Comparison of ENCODE assay signal across 10 mouse cellular contexts in the genomic region with DNA sequence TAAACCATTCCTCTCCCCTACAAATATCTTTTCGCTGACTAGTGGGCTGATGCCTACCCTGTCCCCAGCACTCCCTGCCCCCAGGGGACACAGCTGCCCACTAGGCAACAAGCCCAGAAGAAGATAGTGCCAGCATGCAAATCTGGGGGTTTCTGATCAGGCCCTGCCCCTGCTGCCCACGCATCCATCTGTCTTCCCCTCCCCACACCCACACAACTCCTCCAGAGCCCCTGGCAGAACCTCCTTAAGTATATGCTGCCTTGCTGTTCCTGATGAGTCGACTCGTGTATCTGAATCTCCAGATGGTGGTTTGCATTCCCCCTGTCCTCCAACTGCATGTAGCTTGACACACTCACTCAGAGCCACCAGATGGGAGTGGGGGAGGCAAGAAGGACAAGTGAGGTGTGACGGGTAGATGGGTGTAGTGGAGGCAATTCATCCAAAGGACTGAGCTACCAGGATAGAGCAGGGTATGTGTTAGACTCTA. TPM values are rescaled to one million over a fixed set of nuclear protein-coding genes. Genes with fewer than 3 reads are reported as not detected.
DNase-seq lines count a peak whose midpoint lies in the region; ATAC-seq and TF ChIP-seq lines count a peak whose summit lies in the region.
"Had no signal": no experiment of that assay in that cellular context is flagged by ENCODE, and none has a peak within 500 bp of the region (broad histone marks: within the 10 kb centered on the region; RNA-seq: fewer than 3 reads in every experiment).

No protein-coding gene starts in this region.

- H3K27me3 ChIP-seq in midbrain, embryonic 14.5 days (ENCODE audit: control insufficient read depth, insufficient read depth, low read length), result no peaks in the 10 kb centered on the region
- H3K27me3 ChIP-seq in midbrain, embryonic 11.5 days (ENCODE audit: control insufficient read depth, insufficient read depth, low read length), result no peaks in the 10 kb centered on the region
- H3K27me3 ChIP-seq: midbrain, embryonic 12.5 days had no signal

- H3K4me3 ChIP-seq in midbrain, embryonic 14.5 days (replicated peaks; ENCODE audit: low read depth, low read length), result no peak overlapping the region
- no peak overlapping the region for H3K4me3 ChIP-seq in midbrain, embryonic 11.5 days (ENCODE audit: low read depth, low read length)
- H3K4me3 ChIP-seq in left cerebral cortex, adult 2 months, result no peak overlapping the region
- H3K4me3 ChIP-seq: midbrain, embryonic 12.5 days had no signal

- H3K4me2 ChIP-seq in midbrain, embryonic 14.5 days (ENCODE audit: low read length), result no peak overlapping the region
- no peak overlapping the region for H3K4me2 ChIP-seq in midbrain, embryonic 11.5 days
- H3K4me2 ChIP-seq: midbrain, embryonic 12.5 days had no signal

- H3K4me1 ChIP-seq in midbrain, embryonic 14.5 days (ENCODE audit: control insufficient read depth, insufficient read depth, low read length), result no peaks in the 10 kb centered on the region
- H3K4me1 ChIP-seq in midbrain, embryonic 11.5 days (ENCODE audit: control insufficient read depth, insufficient read depth, low read length), result no peaks in the 10 kb centered on the region
- H3K4me1 ChIP-seq: midbrain, embryonic 12.5 days had no signal

- no peak overlapping the region for H3K27ac ChIP-seq in midbrain, embryonic 14.5 days (replicated peaks; ENCODE audit: low read depth, low read length)
- H3K27ac ChIP-seq in midbrain, embryonic 11.5 days (ENCODE audit: low read depth, low read length), result no peak overlapping the region
- peak overlapping the region; percentile 90 for H3K27ac ChIP-seq in left cerebral cortex, adult 2 months
- H3K27ac ChIP-seq: midbrain, embryonic 12.5 days had no signal

- H3K9me3 ChIP-seq in midbrain, embryonic 14.5 days (ENCODE audit: control insufficient read depth, low read length), result no peaks in the 10 kb centered on the region
- H3K9me3 ChIP-seq in midbrain, embryonic 11.5 days (ENCODE audit: control insufficient read depth, low read length), result no peaks in the 10 kb centered on the region
- H3K9me3 ChIP-seq: midbrain, embryonic 12.5 days had no signal

- WGBS in midbrain, embryonic 14.5 days, result 76% methylated on average over 5 of the region's 5 CpGs
- WGBS in midbrain, embryonic 11.5 days, result 84% methylated on average over 5 of the region's 5 CpGs

- H3K9ac ChIP-seq in midbrain, embryonic 14.5 days (replicated peaks; ENCODE audit: low read length), result no peak overlapping the region
- no peak overlapping the region for H3K9ac ChIP-seq in midbrain, embryonic 11.5 days (ENCODE audit: low read length)
- H3K9ac ChIP-seq: midbrain, embryonic 12.5 days had no signal

- peaks cover 7% of the 10 kb centered on the region for H3K36me3 ChIP-seq in midbrain, embryonic 14.5 days (ENCODE audit: control insufficient read depth, insufficient read depth, low read length)
- H3K36me3 ChIP-seq in midbrain, embryonic 11.5 days (ENCODE audit: control insufficient read depth, insufficient read depth, low read length), result no peaks in the 10 kb centered on the region
- H3K36me3 ChIP-seq: midbrain, embryonic 12.5 days had no signal

- no peak for TF ChIP-seq CTCF in left cerebral cortex, adult 2 months (IDR thresholded peaks at IDR 0.05)

- intact Hi-C loops in left cerebral cortex, adult 2 months (cut with DNase I), result loop anchor here (1.0 to 5.0 kb wide), 3 partner anchors 51 to 101 kb away; partner anchors contain the start of gene Mapk1

- peak; percentile 20 for DNase-seq in midbrain, embryonic 14.5 days
- no peak for DNase-seq in midbrain, embryonic 11.5 days (ENCODE audit: low spot score, missing footprints)
- peak; percentile 58 to 79 for DNase-seq in frontal cortex, postnatal 25 days (ENCODE audit: low spot score in 2 of 2)
- DNase-seq in left cerebral cortex, adult 2 months (ENCODE audit: extremely low spot score in 1 of 2, low spot score in 2 of 2), result peak; percentile 77 to 91
- peak; percentile 89 to 95 for DNase-seq in right cerebral cortex, postnatal 36 days (ENCODE audit: low spot score in 2 of 2)
- no peak for DNase-seq in thymus, postnatal 0 days (ENCODE audit: low spot score)
- DNase-seq in ovary, postnatal 36 days (ENCODE audit: low spot score), result no peak
- DNase-seq: kidney, postnatal 36 days; thymus, postnatal 14 days had no signal

- ATAC-seq in midbrain, embryonic 14.5 days (ENCODE audit: low FRiP score, low TSS enrichment), result peak; percentile 40; the same call in 1 of the 2 replicates
- no peak for ATAC-seq in midbrain, embryonic 11.5 days (ENCODE audit: low FRiP score)

RNA-seq across cellular contexts. Expression of gene Ppm1f, which starts 34.6 kb away (rescaled TPM):
- 15.5 and 17.4 TPM in 2 replicates for polyA plus RNA-seq in midbrain, embryonic 14.5 days (2014; fragmentation: Nextera tagmentation; extraction: Ambion mirVana)
- polyA plus RNA-seq in midbrain, embryonic 11.5 days (2014; fragmentation: Nextera tagmentation; extraction: Ambion mirVana), result 16.9 TPM in 2 replicates
- total RNA-seq in left cerebral cortex, adult 2 months (2021), result 10 to 100 TPM; 47.3 to 57.9 TPM
- 18.1 and 19.8 TPM in 2 replicates for polyA plus RNA-seq in thymus, postnatal 0 days (2015; fragmentation: Nextera tagmentation; extraction: Ambion mirVana)

RNA-seq across cellular contexts. Expression of gene Mapk1, which starts 52.3 kb away (rescaled TPM):
- polyA plus RNA-seq in midbrain, embryonic 14.5 days (2014; fragmentation: Nextera tagmentation; extraction: Ambion mirVana), result 214 and 219 TPM in 2 replicates
- 198 and 214 TPM in 2 replicates for polyA plus RNA-seq in midbrain, embryonic 11.5 days (2014; fragmentation: Nextera tagmentation; extraction: Ambion mirVana)
- total RNA-seq in left cerebral cortex, adult 2 months (2021), result 100 to 1,000 TPM; 442 to 445 TPM
- polyA plus RNA-seq in thymus, postnatal 0 days (2015; fragmentation: Nextera tagmentation; extraction: Ambion mirVana), result 180 and 190 TPM in 2 replicates

Comparison
In these comparisons a context has a peak if more than half of its experiments do, and no peak if none do; other contexts are left out.
1. DNase-seq: peak in midbrain, embryonic 14.5 days (single experiment), frontal cortex, postnatal 25 days (2 of 2), left cerebral cortex, adult 2 months (2 of 2) and right cerebral cortex, postnatal 36 days (2 of 2); none in midbrain, embryonic 11.5 days (single experiment), thymus, postnatal 0 days (single experiment) and ovary, postnatal 36 days (single experiment).